Mouse (Mus musculus) cortical plate, adult 2 months (tissue): ENCODE data around the gene Gm47283. TPM values are rescaled to one million over a fixed set of nuclear protein-coding genes. Genes with fewer than 3 reads are reported as not detected.
"Not testable (repeated sequence)": the region's sequence is repeated elsewhere in the genome, so short reads cannot be mapped to it uniquely, and the experiment has no call there.

Experiments
- H3K27ac ChIP-seq: fragments of 200-500 bp; 2 replicates; pipeline ENCODE4 v1.5.1; 2012; ENCODE audit warnings: low read length, control low read depth, inconsistent platforms; ENCODE audit not compliant: insufficient read depth
- H3K4me1 ChIP-seq: fragments of 200-500 bp; 2 replicates; pipeline ENCODE4 v1.6.1; 2011; ENCODE audit warnings: low read length; ENCODE audit not compliant: control insufficient read depth, insufficient read depth
- H3K4me3 ChIP-seq: fragments of 200-500 bp; 2 replicates; pipeline ENCODE4 v1.5.1; 2011; ENCODE audit warnings: mild to moderate bottlenecking, low read length, control low read depth; ENCODE audit not compliant: insufficient read depth
- CTCF ChIP-seq: fragments of 200-500 bp; IDR thresholded peaks from 2 replicates; pipeline ENCODE4 v1.5.1; 2011; ENCODE audit warnings: mild to moderate bottlenecking, control low read depth, low read length; ENCODE audit not compliant: insufficient read depth; ENCODE audit errors: extremely low read depth
- POLR2A ChIP-seq: fragments of 200-500 bp; IDR thresholded peaks from 2 replicates; pipeline ENCODE4 v1.6.1; 2011; ENCODE audit warnings: mild to moderate bottlenecking, low read length, control low read depth; ENCODE audit not compliant: insufficient read depth; ENCODE audit errors: extremely low read depth
- polyA plus RNA-seq: library from polyadenylated mRNA; depleted of rRNA; stranded (reverse); fragments of >200 nt; gene quantifications from 2 replicates; pipeline ENCODE4 v1.2.3, GENCODE M21; 2012; rRNA removed

Gene Gm47283
- polyA plus RNA-seq = not detected in 2 replicates

DNA sequence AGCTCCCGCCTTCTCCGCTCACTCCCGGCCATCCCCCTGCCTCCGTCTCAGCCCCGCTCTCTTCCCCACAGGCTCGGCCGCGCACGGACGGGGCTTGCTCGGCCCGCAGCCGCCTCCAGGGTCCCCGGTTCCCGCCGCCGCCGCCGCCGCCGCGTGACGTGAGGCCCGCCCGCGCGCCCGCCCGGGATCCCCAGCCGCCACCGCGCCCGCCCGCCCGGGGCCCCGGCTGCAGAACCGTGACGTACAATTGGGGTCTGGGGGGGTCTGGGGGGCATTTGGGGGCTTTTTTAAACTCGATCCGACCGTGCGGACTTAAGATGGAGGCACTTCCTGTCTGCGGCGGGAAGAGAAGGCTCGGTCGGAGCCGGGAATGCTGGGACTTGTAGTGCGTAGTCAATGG, at the start of gene Gm47283:
Gene Gm47283, plus strand, starts transcription at position 301 of the 400 bp plus-strand sequence.
- H3K4me1 ChIP-seq, H3K27ac ChIP-seq, H3K4me3 ChIP-seq: not testable (repeated sequence)

DNA sequence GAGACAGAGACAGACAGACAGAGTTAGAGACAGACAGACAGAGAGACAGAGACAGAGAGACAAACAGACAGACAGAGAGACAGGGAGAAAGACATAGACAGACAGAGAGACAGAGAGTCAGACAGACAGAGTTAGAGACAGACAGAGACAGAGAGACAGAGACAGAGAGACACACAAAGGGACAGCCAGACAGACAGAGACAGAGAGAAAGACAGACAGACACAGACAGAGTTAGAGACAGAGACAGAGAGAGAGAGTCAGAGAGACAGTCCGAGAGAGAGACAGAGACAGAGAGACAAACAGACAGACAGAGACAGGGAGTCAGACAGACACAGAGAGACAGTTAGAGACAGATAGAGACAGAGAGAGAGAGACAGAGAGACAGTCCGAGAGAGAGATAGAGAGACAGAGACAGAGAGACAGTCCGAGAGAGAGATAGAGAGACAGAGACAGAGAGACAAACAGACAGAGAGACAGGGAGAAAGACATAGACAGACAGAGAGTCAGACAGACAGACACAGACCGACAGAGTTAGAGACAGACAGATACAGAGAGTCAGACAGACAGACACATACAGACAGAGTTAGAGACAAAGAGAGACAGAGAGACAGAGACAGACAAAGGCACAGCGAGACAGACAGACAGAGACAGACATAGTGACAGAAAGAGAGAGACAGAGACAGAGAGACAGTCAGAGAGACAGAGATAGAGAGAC, 49.2 kb upstream of the Gm47283 start:
- H3K4me3 ChIP-seq, H3K27ac ChIP-seq, H3K4me1 ChIP-seq: not testable (repeated sequence)

DNA sequence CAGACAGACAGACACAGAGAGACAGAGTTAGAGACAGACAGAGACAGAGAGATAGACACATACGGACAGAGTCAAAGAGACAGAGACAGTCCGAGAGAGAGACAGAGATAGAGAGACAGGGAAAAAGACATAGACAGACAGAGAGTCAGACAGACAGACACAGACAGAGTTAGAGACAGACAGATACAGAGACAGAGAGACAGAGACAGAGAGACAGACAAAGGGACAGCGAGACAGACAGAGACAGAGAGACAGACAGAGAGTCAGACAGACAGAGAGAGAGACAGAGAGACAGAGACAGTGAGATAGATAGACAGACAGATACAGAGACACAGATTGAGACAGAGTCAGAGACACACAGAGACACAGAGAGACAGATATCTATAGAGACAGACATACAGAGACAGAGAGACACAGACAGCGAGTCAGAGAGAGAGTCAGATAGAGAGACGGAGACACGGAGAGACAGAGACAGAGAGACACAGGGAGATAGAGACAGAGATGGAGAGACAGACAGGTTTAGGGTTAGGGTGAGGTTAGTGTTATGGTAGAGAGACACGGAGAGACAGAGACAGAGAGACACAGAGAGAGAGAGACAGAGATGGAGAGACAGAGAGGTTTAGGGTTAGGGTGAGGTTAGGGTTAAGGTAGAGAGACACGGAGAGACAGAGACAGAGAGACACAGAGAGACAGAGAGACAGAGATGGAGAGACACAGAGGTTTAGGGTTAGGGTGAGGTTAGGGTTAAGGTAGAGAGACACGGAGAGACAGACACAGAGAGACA, 48.1 kb upstream of the Gm47283 start:
- H3K27ac ChIP-seq, H3K4me1 ChIP-seq, H3K4me3 ChIP-seq: not testable (repeated sequence)

DNA sequence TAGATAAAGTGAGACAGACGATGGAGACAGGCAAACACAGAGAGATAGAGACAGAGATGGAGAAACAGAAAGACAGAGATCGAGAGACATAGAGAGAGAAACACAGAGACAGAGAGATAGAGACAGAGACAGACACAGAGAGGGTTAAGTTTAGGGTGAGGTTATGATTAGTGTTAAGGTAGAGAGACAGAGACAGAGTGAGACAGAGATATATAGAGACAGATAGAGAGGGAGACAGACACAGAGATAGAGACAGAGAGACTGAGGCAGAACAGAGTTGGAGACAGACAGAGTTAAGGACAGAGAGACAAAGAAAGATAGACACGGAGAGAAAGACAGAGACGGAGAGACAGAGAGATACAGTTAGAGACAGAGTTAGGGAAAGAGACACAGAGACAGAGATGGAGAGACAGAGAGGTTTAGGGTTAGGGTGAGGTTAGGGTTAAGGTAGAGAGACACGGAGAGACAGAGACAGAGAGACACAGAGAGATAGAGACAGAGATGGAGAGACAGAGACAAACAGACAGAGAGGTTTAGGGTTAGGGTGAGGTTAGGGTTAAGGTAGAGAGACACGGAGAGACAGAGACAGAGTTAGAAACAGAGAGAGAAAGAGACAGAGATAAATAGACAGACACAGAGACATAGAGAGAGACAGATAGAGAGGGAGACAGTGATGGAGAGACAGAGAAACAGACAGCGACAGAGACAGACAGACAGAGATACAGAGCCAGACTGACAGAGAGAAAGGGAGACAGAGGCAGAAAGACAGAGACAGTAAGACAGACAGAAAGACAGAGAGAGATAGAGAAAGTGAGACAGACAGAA, 46.7 kb upstream of the Gm47283 start:
- Histone ChIP-seq H3K4me1 (no peaks in the 10 kb centered on the region), H3K4me3 (no peak overlapping the region), H3K27ac (no peak overlapping the region)
- TF ChIP-seq POLR2A (no peak), CTCF (no peak)

DNA sequence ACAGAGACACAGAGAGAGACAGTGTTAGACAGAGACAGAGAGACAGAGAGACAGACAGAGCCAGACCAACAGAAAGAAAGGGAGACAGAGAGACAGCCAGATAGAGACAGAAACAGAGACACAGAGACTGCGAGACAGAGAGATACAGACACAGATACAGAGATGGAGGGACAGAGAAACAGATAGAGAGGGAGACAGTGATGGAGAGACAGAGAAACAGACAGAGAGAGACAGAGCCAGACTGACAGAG, 46.2 kb upstream of the Gm47283 start:
- H3K27ac ChIP-seq = no peak overlapping the region
- H3K4me1 ChIP-seq = no peaks in the 10 kb centered on the region
- TF ChIP-seq POLR2A (no peak), CTCF (no peak)
- H3K4me3 ChIP-seq = no peak overlapping the region

DNA sequence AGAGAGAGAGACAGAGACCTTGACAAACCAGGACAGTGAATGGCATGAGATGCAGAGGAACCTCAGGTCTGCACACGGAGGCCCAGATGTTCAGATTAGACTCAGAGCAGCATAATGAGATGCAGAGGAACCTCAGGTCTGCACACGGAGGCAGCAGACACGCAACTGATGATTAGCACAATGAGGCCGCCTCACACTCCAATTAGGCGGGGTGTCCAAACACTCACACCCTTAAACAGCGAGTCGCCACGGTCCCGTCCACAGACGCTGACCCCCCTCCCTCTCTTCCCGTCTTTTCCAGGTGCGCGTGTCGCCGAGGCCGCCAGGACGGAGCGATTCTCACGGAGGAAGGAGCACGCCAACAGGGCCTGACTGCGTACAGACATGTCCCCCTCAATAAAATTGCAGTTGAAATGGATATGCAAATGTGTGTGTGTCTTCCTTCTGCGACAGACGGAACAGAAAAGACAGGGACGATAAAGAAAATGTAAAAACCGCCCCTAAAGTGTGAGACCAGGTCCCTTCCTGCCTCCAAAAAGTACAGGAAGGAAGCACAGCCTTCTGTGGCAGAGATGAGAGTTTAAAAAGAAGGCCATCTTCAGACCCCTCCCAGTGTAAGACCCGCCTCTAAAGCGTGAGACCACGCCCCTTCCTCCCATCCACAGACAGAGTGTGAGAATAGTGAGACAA, 45.6 kb upstream of the Gm47283 start:
- H3K4me3 ChIP-seq, H3K4me1 ChIP-seq, H3K27ac ChIP-seq: not testable (repeated sequence)

DNA sequence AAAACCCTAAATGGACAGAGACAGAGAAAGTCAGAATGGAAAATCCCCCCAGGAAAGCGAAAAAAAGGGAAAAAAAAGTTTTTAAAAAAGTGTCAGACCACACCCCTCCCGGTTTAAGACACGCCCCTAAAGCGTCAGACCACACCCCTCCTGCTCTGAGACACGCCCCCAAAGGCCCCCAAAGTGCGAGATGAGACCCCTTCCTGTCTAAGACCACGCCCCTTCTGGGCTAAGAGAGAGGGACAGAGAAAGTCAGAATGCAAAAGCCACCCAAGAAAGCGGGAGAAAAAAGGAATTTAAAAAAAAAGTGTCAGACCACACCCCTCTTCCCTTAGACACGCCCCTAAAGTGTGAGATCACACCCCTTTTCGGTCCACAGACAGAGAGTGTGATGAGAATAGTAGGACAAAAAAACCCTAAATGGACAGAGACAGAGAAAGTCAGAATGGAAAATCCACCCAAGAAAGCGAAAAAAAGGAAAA, 45.0 kb upstream of the Gm47283 start:
- not testable (repeated sequence) for H3K27ac ChIP-seq, H3K4me1 ChIP-seq, H3K4me3 ChIP-seq

DNA sequence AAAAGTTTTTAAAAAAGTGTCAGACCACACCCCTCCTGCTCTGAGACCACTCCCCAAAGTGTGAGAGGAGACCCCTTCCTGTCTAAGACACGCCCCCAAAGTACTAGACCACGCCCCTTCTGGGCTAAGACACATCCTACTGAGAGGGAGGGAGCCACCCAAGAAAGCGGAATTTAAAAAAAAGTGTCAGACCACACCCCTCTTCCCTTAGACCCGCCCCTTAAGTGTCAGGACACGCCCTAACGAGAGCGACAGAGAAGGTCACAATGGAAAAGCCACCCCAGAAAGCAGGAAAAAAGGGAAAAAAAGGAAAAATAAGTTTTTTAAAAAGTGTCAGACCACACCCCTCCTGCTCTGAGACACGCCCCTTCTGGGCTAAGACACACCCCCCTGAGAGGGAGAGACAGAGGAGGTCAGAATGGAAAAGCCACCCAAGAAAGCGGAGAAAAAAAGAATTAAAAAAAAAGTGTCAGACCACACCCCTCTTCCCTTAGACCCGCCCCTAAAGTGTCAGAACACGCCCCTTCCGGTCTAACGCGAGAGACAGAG, 44.5 kb upstream of the Gm47283 start:
- H3K27ac ChIP-seq = no peak overlapping the region
- no peak overlapping the region for H3K4me3 ChIP-seq
- TF ChIP-seq POLR2A (no peak), CTCF (no peak)
- no peaks in the 10 kb centered on the region for H3K4me1 ChIP-seq

DNA sequence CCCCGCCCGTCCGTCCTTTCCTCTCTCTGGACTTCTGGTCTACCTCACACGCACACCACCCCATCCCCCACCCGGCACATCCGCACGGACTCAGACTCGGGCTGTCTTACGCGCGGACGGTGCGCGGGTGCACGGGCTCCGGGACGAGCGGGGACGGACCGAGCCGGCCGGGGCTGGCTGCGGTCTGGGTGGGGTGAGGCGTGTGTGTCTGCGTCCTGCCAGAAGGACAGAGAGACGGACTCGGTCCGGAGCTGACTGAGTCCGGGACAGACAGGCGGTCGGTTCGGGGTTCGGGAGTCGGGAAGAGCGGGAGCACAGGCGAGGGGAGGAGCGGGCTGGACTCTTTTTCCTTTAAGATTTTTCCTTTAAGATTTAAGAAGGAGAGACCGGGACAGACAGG, 43.5 kb upstream of the Gm47283 start:
- not testable (repeated sequence) for H3K4me3 ChIP-seq, H3K27ac ChIP-seq, H3K4me1 ChIP-seq

DNA sequence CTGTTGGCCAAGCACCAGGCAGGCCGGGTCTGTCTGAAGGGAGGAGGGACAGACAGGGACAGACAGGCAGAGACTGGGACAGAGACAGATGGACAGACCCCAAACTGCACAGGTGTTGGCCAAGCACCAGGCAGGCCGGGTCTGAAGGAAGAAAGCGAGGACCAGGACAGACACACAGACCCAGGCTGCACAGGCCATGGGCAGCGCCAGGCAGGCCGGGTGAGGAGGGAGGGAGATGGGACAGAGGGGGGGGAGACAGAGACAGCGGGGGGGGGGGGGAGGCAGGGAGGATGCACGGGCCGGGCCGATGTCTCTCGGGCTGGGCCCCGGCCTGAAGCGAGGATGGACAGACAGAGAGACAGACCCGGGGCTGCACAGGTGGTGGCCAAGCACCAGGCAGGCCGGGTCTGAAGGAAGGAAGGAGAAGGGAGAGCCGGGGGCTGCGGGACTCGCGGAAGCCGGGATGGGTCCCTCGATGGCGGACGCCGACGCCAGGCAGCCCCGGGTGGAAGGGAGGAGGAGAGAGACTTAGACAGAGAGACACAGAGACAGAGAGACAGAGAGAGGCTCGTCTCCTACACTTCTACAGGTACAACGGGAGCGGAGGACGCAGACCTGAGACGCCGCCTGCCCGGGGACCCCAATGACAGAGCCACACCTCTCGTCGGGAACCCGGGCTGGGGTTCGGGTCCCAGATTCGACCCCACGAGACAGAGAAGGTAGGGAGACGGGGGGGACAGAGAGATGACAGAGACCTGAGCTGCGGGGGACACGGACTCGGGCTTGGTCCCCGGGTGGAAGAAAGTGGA, 42.9 kb upstream of the Gm47283 start:
- not testable (repeated sequence) for H3K4me1 ChIP-seq, H3K4me3 ChIP-seq, H3K27ac ChIP-seq

DNA sequence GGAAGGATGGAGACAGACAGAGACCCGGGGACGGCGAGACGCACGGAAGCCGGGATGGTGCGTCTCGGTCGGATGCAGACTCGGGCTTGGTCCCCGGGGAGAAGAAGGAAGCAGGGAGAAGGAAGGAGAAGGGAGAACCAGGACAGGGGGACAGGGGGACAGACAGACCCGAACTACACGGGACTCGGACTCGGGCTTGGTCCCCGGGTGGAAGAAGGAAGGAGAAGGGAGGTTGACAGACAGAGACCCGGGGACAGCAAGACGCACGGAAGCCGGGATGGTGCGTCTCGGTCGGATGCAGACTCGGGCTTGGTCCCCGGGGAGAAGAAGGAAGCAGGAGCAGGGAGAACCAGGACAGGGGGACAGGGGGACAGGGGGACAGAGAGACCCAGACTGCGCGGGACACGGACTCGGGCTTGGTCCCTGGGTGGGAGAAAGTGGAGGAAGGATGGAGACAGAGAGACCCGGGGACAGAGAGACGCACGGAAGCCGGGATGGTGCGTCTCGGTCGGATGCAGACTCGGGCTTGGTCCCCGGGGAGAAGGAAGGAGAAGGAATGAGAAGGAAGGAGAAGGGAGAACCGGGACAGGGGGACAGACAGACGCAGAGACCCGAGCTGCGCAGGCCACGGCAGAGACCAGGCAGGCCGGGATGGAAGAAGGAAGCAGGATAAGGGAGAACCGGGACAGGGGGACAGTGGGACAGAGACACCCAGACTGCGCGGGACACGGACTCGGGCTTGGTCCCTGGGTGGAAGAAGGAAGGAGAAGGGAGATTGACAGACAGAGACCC, 42.1 kb upstream of the Gm47283 start:
- not testable (repeated sequence) for H3K27ac ChIP-seq, H3K4me3 ChIP-seq, H3K4me1 ChIP-seq

DNA sequence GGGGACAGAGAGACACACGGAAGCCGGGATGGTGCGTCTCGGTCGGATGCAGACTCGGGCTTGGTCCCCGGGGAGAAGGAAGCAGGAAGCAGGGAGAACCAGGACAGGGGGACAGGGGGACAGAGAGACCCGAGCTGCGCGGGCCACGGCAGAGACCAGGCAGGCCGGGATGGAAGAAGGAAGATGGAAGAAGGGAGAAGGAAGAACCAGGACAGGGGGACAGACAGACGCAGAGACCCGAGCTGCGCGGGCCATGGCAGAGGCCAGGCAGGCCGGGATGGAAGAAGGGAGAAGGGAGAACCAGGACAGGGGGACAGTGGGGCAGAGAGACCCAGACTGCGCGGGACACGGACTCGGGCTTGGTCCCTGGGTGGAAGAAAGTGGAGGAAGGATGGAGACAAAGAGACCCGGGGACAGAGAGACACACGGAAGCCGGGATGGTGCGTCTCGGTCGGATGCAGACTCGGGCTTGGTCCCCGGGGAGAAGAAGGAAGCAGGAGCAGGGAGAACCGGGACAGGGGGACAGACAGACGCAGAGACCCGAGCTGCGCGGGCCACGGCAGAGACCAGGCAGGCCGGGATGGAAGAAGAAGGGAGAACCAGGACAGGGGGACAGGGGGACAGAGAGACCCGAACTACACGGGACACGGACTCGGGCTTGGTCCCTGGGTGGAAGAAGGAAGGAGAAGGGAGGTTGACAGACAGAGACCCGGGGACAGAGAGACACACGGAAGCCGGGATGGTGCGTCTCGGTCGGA, 41.3 kb upstream of the Gm47283 start:
- H3K27ac ChIP-seq, H3K4me1 ChIP-seq, H3K4me3 ChIP-seq: not testable (repeated sequence)
